Mouse (Mus musculus) NIH3T3 (cell line): Measurements from ENCODE around the gene Nudcd3.
"Not testable (repeated sequence)": the region's sequence is repeated elsewhere in the genome, so short reads cannot be mapped to it uniquely, and the experiment has no call there.

ENCODE experiments used
- DNase-seq: peaks from one replicate; pipeline ENCODE4 v3.0.0-alpha.2; 2012; ENCODE audit warnings: low read depth

Gene Nudcd3

DNA sequence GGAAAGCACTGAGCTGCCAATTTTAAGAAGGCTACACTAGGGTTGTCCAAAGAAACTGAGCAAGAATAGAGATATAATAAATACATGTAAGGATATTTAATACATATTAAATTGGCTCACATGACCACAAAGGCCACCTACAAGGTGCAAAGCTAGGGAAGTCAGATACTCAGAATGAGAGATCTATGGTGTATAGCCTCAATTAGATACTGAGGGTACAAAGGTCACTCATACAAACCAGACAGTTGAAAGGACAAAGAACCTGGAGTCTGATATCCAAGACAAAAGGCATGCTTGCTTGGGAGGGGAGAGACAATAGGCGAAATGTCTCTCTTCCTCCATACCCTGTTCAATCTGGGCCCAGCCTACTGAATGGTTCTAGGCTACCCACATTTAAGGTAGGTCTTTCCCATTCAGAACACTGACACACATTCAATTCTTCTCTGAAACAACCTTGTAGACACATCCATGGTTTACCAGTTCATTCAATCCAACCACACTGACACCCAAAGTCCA is 76.6 kb downstream of the Nudcd3 start:
- no peak for DNase-seq

DNA sequence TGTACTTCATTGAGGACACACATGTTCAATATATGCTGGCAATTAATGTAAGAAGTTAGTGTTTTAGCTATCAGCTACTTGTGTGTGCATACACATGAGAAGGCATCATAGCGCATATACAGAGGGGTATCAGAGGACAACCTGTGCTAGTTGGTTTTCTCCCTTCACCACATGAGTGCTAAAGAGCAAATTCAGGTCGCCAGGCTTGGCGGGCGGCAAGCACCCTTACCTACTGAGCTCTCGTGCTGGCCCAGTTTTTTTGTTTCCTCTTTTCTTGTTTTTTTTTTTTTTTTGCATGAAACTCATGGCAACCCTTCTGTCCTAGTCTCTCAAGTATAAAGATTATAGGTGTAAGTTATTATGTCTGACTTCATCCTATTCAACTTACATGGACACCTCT is 77.6 kb downstream of the Nudcd3 start:
- DNase-seq = no peak

DNA sequence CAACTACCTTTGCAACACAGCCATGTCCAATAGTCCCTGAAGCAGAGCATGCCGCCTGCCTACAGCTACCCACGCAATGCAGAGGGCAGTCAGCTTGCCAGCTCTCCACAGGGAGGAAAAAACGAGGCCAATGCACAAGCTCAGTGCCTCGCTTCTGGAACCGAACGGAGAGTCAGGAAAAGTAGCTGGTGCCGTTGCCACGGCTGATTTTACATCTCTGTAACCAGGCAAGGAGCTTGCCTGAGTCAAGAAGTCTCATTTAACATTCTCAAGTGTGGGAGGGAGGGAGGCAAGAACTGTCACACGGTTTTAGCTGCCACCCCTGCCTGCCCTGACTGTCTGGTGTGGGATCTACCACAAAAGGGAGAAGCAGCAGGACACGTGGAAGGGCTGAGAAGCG is 79.6 kb downstream of the Nudcd3 start:
- DNase-seq = no peak

DNA sequence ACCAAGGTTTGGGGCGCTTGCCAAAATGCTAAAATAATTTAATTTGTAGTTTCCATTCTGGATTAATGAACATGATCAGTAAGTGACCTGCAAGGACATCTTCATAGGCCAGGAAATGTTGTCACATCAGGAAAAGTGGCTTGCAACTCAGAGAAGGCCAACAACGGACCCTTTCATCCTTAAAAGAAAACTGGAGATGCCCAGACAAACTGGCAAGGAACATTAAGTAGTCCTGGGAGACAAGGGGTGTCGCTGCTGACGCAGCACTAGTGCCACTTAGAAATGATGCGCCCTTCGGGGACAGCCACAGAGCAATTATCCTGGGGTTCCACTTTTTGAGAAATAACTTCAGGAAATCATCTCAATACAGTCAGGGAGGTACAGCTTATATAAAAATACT is 80.2 kb downstream of the Nudcd3 start:
- DNase-seq = no peak

DNA sequence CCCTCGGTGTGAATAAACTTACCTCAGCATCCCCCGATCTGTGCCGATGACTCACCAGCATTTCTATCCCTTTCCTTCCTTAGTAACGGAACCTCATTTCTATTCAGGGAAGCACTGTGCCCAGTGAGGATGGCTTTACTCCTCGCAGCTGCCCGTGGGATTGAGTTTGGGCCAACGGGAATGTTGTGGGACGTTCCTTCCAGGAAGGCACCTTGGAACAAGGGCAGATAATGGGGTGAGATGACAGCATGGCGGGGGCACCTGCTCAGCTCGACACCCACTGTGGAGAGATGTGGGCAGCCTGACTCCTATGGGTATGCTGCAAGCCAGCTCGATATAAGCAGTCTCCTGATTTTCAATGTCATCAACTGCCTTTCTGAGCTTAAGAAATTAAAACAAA is 80.9 kb downstream of the Nudcd3 start:
- DNase-seq = no peak

DNA sequence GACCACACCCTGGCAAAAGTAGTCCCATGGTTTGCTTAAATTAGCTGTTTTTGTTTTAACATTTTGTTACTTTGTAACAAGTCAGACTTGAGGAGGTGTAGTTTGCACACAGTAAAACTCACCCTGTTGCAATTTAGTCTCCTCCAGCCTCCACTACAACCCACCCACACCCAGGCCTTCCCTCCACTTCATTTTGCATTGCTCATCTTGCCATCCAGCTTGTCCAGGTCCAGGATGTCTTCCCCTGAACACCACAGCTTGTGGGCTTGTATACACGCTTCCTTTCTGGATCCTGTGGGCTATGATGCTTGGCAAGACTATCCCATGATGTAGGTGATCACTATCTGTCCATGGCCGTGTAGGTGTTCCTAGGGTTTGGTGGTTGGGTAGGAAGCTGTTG is 82.3 kb downstream of the Nudcd3 start:
- DNase-seq = no peak

DNA sequence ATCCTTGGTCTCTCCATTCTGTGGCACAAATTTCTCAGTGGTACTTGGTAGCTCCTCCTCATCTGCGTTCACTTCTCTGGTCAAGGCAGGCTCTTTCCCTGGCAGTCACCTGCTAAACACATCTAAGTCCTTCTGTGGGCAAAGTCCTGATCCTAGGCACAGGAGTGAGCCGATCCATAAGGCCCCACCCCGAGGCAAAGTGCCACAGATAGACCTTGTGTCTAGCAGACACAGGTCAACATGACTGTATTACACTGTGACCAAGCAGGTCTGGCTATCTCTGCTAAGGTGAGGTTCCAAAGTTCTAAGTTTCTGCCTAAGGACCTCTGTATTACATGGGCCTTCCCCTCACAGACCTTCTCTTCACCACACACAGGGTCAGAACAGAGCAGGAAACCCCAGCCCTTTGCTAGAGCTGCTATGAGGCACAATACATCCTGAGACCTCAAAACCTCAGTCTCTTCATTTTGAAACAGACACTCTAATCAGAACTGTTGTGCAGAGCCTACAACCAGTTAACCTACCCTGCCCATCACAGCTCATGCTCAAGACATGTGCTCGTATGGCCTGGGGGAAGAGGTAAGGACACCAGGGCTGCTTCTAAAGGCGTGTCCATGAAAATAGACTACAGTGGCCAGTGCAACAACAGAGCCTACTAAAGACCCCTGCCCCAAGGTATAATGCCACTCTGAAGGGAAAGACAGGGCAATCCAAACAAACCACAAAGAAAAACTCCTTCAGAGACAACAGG is 88.3 kb downstream of the Nudcd3 start:
- DNase-seq = no peak

DNA sequence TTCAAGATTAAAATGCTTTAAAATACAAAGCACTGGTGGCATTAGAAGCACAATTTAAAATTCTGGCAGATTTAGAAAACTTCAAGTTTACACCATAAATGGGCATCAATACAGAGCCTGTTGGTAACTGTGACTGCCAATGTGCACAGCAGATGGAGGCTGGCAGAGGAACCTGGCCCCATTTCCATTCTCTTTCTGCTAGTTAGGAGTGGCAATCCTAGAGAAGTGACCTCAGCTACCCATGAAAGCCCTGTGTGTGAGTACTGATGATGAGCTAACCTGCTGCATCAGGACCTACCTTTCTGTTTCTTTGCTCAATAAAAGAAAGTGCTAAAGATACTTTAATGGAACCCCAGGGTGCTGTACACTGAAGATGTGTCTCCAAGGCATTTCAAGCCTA is 90.2 kb downstream of the Nudcd3 start:
- DNase-seq = no peak

DNA sequence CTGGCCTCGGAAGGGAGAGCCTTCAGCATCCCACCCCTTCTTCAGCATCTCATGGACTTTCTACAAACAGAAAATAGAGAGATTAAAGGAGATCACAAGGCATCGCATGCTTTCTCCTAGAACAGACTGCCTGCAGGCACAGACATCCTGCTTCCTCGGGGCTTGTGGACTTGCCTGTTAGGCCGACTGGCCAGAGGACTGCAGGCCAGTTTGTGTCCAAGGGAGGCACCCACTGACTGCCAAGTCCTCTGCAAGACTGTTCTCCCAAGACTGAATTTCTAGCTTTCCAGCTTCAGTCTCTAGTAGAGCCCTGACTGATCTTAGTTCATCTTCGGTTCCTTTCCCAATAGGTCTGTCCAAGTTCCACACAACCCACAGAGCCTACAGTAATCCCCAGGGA is 91.9 kb downstream of the Nudcd3 start:
- no peak for DNase-seq

DNA sequence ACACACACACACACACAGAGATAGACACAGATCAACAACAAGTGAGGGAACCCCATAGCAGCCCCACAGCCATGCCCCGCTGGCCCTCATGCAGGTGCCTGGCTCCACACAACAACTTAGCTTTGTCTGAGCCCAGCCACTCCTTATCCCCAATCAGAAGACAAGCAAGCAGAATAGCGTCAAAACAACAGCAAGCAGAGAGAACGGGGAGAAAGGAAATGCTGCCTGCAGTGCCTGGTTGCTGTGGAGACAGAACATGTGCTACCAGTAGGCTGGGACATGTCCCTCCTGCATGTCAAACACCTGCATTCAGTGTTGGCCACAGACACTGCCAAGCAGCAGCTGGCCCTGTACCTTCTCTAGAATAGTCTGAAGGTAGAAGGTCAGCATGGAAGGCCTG is 92.5 kb downstream of the Nudcd3 start:
- no peak for DNase-seq

DNA sequence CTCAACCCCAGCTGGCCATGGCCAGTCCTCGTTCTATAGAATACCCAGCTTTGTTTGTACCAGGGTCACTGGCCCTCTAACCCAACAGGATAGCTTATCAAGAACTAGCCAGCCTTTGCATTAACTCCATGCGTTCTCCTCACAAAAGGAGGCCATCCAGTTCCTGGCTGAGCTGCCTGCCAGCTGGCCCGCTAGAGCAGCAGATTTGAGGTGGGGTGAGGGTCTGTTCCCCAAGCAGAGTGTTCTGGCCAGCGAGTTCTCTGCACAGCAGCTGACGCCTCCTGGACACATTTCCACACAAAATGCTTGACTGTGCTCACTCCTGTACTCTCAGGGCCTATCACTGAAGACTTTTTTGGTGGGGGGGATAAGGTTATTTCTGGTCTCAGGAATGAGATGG is 95.5 kb downstream of the Nudcd3 start:
- DNase-seq = no peak

DNA sequence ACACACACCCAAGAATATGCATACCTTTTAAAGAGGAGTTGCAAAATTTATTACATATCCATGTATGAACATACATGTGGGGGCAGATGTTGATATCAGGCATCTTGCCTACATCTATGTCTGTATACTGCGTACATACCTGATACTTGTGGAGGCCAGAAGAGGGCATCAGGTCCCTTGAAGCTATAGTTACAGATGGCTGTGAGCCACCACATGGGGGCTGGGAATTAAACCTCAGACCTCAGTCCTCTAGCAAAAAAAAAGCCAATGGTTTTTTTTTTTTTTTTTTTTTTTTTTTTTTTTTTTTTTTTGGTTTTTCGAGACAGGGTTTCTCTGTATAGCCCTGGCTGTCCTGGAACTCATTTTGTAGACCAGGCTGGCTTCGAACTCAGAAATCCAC is 103.6 kb downstream of the Nudcd3 start:
- DNase-seq = not testable (repeated sequence)

DNA sequence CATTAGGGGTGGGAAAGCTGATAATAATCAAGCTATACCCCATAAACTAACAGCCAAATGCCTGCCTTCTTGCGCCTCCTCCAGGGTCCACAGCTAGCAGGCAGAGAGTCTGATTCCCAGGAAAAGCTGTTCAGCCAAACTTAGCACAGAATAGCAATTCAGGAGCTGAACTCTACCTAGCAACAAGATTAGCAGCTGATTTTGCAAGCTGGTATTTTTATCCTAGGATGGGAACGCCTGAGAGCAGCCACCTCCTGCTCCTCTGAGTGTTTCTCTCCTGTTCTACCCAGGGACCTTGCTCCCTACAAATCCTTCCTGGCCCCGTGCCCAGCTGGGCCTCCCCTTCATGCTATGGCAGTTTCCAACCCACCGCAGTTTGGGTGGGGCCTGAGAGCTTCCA is 113.2 kb downstream of the Nudcd3 start:
- peak; percentile 15 for DNase-seq

DNA sequence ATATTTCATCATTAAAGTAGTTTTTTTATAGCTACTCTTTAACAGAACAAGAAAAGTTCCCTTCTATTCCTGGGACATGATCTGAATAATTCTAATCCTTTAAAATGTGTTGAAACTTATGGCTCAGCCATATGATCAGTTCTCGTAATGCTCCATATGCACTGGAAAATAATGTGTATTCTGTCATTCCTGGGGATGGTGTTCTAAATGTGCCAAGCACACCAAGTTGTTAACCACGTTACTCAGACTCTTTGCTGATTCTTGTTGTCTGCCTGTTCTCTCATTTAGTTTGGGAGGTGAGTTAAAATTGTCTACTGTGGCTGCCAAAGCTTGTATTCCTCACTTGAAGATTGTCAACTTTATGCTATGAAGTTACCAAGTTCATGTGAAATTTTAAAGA is 121.5 kb downstream of the Nudcd3 start:
- DNase-seq = no peak

DNA sequence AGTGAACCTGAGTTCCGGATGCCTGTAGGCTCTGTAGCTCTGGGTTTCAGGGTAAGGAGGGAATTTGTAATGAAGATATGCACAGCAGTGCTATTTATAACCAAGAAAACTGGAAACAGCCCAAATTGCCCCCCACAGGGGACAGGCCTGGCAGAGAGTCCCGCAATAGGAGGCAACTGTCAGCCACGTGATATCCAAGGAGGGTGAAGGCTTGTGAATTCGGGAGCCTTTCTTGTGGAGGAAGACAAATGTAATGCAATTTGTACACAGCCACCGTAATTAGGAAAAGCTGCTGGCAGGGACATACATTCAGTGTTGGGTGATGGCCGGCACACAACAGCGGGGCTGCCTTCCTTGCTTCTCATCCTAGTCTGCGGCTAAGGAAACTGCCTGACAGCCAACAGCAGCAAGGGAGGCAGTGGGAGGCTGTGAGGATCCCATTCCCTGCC is 124.6 kb downstream of the Nudcd3 start:
- peak; percentile 67 for DNase-seq

DNA sequence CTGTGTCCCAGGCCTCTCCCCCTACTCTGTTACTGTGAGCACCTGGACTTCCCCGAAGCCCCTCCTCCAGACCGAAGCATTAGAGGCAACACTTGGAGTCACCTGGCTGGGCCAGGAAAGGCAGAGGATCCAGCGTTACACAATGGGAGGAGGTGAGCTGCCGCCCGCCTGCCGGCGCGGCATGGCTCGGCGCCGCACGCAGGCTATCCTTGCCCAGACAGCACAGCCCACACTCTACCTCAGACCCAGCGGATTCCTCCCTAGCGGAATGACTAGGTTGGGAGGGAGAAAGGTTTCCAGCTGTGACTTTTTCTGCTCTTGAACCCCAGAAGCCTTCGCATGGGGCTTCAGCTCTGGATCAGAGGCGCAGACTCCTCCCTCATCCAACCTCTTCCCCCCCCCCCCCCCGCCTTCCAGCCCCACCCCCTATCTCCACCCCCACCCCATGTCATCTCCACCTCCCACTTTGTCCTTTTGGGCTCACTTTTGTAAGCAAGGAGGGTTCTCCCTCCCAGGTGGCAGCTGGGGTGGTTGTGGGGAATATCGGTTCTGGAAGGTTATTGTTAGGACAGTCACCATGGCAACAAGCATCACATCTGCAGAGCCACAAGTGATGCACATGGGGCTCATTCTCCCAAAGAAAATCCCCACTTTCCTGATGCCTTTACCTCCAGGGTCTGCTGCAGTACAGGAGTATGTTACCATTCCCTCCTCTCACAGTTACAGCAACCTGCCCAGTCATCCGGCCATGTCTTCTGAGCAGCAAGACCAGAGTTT is 131.8 kb downstream of the Nudcd3 start:
- DNase-seq = peak; percentile 10

DNA sequence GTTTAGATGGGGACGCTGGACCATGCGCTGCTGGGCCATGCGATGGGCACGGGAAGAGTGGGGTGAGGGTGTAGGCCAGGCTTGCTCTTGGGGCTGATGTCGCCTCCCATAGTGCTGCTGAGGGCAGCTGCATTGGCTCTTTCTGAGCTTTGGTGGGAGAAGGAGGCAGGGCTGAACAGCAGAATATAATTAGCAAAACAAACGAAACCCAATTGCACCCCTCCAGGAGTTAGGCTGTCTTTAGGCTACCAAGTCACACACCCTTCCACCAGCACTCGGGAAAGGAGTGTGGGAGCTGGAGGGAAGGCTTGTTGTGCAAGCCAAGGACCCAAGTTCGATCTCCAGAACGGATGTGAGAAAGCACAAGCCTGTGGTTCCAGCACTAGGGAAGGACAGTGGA is 133.1 kb downstream of the Nudcd3 start:
- DNase-seq = no peak

DNA sequence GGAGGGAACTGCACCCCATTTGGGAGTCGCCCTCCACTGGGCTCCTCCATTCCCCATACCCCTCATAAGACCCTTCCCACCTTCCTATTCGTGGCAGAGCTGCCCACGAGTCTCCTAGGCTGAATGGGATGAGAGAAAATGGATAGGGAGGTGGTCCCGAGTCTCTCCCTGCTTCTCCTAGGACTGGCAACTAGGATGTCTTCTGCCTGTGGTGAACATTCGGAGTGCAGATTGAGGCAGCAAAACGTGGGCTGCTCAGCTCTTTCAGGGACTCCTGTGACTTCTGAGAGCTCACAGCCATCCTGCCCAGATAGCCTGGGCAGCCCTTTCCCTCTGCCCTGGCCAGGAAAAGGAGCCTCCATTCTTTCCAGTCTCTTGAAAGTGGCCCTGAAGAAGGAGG is 134.0 kb downstream of the Nudcd3 start, which contains the start of gene Camk2b:
Gene Camk2b (minus strand): TSS at position 187 of the 400 bp plus-strand sequence.
- no peak for DNase-seq

DNA sequence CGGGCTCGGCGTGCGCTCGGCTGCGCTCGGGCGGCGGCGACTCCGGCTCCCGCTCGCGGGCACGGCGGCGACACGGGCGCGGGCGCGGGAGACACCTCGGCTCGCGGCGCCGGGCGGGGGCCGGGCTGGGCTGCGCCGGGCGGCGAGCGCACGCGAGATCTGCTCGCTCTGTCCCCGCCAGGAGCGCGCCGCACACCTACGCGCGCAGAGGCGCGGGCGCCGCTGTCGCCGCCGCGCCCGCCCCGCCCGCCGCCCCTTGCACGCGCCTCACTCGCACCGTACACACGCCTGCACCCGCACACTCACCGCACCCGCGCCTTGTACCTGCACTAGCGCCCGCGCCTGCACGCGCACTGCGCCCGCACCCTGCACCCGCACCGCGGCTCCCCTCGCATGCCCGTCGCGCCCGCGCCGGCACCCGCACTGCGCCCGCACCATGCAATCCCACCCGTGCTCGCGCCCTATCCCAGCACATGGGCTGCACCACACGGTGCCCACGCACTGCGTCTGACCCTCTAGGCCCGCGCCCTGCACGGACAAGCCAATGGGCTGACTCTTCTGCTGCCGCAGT is 134.6 kb downstream of the Nudcd3 start:
- DNase-seq = no peak

DNA sequence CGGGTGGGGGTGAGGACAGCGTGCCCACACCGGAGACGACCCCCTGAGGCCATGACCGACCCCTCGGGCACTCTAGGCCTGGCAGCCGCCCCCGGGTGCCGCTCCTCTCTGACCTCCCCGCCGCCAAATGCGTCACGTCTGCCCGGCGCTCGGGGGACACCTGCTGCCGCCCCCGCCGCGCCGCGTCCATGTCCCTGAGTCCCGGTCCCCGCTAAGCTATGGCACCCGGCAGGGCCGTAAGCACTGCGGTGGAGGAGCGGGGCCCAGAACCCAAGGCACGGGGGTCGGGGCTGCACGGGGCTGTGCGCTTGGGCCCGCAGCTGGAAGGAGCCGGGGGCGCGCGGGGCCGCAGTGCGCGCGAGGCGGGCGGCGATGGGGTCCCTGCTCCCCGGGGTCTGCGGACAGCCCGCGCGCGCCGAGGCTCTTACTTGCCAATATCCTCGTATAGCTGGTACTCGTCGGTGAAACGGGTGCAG is 135.1 kb downstream of the Nudcd3 start:
- DNase-seq = no peak

DNA sequence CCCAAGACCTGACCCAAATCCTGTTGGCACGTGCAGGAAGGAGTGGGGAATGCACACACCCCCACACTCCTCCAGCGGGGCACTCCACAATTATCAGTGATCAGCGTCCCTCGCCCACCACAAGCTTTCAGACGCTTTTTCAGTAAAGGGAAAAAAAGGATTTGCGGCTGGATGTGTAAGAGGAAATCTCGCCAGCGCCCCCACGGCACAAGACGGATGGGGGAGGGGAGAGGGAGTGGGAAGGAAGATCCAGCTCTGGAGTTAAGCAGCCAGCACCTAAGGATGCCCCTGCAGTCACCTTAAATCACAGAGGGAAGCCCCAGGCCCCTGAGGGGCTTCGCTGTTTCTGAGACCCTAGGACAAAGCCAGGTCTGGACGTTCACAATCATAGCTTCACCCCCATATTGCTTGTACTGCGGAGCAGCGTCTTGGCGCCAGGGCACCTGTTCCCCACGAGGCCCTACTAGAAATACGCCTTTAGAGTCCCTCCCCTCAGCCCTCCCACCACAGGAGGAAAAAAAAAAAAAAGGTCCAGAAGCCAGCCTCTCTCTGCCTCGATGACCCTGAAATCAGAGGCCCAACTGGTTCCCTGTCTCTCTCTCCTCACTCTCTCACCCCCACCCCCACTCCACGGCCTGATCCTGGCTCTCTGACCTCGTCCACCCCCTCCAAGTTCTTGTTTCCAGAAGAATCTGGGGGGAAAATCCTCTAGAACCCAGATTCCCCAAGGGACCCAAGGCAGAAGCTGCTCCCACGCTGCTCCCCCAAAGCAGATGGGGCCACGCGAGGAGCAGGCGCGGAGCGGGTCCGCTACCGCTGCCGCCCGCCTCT is 135.8 kb downstream of the Nudcd3 start:
- no peak for DNase-seq
